Mouse (Mus musculus) urinary bladder, postnatal 10 days (tissue): ENCODE data around the gene Selenok.
A peak's percentile ranks its signal among the peaks of the same experiment; 100 is the strongest.

Experiments used
- DNase-seq: peaks from one replicate; pipeline ENCODE4 v3.0.0; 2022; ENCODE audit warnings: low spot score

The Selenok gene

GRCm38 (mm10) chr14:29996000-29996751 lies 28.1 kb downstream of the Selenok start:
- DNase-seq = no peak

DNA sequence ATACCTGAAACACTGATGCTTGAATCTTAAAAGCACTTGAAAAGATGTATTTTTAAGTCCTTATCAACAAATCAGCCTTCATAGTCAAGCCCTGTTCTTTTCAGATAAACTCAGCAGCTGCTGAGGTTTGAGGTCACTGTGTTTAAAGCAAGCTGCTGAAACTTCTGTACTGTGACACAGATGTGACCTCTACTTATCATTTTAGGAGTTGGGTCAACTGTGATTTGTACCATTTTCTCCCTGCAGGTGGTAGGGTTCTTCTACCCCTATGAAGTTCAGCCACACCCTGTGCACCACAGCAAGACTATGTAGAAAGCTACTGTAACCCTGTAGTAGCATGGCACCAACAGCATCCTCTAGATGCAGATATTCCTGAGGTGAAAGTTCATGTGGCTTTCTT lies 29.2 kb downstream of the Selenok start:
- no peak for DNase-seq

DNA sequence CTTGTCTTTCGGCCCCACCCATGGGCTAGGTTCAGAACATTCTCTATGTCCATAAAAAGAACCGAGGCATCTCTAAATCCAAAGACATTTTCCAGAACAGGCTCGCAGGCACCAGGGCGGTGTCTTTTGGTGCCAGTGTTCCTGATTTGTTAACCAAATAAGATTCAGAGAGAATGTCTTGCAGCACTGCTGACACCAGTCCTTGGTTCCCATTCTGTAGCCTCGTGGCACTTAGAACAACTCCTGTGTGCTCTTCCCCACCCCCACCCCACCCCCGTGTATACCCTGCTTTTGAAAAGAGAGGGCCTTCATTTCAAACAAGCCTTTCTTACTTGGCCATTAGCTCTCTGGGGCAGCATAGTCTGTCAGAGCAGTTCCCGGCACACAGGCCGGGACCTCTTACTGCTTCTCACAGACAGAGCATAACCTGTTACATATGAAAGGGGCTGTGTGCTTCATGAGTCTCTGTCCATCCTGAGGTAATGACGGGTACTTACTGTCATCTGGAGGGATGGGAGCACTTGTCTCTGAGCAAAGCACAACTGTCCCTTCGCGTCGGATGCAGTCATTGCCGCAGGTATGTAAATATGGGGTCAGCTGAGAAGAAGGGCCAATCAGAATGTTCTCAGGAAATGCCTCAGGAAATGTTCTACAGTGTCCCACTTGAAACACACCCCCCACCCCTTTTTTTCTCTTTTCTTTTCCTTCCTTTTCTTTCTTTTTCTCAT lies 30.8 kb downstream of the Selenok start:
- DNase-seq = no peak

DNA sequence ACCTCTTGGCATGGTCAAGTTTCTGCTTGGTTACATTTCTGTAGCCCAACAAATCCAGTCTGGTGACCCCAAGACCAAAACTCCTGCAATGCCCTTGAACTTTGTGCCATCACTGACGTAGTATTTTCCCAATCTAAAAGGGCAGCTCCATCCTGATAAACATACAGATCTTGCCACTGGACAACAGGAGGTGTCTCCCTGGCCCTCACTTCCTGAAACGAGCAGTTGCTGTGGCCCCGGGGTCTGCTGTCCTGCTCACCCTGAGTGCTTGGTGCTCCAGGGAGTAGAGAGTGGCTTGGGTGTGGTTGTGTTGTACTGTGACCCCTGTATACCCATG lies 31.3 kb downstream of the Selenok start:
- DNase-seq = no peak

GRCm38 (mm10) chr14:30008733-30009575 lies 40.8 kb downstream of the Selenok start, which contains the start of the genes Il17rb and Chdh:
Il17rb (minus strand) TSS chr14:30008896.
Chdh (plus strand) TSS chr14:30009023.
- peak; percentile 31 for DNase-seq

DNA sequence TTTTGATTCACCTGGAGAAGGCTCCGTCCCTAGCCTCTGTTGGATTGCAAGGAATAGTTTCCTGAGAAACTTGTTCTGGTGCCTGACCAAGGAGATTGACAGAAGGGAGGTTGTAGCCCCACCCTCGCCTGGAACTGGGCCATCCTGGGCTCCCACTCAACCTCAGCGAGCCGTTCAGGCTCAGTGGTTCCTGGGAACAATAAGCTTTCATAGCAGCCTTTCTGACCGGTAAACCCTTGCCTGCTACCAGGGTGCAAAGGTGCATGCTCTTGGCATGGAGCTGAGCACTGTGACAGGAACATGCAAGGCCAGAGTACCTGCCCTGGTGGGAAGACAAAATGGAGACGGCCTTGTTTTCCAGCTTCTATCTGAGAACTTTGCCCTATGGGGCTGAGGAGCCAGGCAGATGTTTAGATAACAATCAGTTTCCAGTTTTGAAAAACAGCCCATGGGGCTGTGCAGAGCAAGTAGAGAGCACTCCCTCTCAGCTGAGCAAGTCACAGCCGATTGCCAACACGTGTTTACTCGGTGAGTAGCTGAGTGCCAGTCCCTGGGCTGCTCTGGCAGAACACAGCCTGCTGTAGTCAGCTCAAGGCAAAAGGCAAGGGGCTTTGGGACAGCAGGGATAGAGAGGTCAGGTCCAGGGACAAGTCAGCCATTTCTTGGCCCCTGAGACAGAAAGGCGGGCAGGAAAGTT lies 41.9 kb downstream of the Selenok start:
- no peak for DNase-seq

- no peak for DNase-seq
Observed at GRCm38 (mm10) chr14:30011886-30012560, 43.9 kb downstream of the Selenok start.

DNA sequence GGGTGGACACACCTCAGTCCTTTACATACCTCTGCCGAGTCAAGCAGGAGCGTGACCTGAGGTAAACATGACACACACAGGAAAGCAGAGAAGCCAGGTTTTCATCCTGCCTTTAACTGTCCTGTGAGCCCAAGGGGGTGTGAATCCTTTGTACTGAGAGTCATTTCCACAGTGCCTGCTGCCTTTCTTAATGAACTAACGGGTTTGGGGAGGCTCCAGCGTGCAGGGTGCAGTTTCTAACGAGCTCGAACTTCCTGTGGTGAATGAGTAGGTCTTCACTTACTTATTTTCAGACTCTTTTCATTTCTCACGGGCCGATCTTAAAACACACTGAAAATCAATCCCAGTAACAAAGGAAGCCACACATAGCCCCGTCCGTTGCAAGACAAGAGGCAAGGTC lies 46.4 kb downstream of the Selenok start:
- DNase-seq = no peak

DNA sequence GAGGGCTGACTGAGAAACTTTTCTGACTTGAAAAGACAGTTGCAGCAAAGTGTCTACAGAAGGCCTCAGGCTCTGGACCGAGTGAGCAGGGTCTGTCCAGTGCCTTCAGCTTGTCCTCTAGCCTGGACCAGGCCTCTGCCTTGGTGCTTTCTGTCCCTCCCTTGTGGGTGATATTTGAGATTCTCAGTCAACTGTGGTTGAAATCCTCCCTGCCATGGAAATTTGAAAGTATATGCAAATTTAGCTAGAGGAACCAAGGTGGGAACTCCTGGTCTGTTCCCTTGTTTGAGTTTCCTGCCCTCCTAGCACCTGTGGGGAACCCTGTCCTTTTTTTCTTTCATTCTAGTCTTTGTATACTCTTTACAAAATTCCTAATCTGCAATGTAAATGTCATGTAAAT lies 46.9 kb downstream of the Selenok start:
- no peak for DNase-seq

DNA sequence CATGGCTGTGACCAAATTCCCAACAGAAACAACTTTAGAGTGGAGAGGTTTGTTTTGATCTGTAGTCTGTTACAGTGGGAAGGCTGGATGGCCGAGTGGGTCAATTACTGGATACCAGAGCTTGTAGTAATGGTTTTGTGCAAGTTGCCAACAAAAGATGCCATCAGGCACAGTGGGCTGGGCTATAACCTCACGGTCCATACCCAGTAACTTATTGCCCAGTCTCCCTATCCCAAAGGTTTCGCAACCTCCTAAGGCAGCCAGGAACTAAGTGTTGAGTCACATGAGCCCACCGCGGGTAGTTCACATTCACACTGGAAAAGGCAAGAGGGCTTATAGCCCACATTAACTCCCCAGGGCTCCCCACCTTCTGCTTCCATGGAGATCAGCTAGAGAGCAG lies 48.6 kb downstream of the Selenok start:
- no peak for DNase-seq

- no peak for DNase-seq
Observed at GRCm38 (mm10) chr14:30017794-30018462, 49.8 kb downstream of the Selenok start.

- no peak for DNase-seq
Observed at GRCm38 (mm10) chr14:30018463-30018801, 50.3 kb downstream of the Selenok start.

DNA sequence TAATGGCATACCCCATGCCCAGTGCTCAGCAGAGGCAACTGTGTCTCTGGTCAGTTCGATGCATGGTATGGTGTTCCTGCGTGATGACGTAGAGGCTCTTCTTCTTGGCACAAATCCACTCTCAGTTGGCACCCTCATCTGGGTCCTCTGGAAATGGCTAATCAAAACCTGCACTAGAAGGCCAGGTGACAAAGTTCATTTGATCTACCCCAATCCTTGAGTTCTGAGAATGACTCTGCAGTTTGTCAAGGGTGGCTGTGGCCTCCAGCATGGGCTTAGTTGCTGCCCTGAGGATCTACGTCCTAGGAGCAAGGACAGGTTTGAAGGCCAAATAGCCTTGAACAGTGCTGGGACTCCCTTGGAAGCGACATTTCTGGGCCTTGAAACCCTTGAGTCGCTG lies 50.7 kb downstream of the Selenok start:
- no peak for DNase-seq

DNA sequence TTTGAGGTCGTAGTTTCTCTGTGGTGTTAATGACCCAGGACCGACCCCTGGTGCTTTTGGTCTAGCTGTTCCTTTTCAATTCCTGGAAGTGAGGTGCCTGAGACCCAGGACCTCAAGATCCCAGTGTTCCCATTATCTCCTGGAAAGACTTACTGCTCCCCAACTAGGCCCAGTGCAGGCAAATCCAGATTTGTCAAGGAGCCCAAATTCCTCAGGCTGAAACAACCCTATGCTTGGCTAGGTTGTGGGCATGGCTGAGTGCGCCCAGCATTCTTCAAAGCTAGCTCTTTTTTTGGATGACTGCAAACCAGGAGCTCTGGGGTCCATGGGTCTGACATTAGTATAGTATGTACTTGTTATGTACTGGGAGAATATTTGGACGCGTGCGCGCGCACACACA lies 51.3 kb downstream of the Selenok start:
- no peak for DNase-seq

GRCm38 (mm10) chr14:30019792-30020575 lies 51.9 kb downstream of the Selenok start:
- no peak for DNase-seq

DNA sequence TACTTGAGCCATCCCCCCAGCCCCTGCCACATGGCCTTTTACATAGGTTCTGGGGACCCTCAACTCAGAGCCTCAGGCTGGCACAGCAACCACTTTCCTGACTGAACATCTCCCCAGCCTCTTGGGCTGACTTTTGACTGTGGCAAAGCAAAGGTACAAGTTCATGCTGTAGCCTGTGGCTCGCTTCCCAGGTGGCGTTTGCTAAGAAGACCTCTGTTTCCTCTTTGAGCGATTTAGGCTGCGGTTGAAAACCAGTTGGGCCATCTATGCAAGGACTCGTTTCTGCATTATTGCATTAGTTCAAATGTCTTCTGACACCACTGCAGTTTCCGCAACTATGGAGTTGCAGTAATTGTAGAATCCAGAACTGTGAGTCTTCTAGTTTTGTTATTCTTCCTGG lies 54.4 kb downstream of the Selenok start:
- DNase-seq = no peak

DNA sequence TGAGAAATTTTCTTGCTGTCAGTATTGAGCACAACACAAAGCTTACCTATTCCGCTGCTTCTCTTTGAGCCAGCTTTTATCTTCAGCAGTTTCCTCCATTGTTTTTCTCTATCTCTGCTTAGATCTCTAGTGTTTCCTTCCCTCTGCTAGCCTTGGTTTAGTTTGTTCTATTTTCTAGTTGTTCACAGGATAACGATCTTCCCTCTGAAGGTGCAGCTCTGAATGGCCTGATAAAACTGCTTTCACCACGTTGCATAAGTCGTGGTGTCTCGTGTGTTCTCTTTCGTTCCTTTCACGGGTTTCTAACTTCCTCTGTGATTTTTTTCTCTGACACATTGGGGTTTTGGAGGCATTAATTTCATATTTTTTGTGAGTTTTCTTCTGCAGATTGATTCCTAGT lies 56.3 kb downstream of the Selenok start:
- no peak for DNase-seq
